Mouse (Mus musculus) hindbrain, postnatal 0 days (tissue): Measurements from ENCODE around the gene 2310030G06Rik. TPM values are rescaled to one million over a fixed set of nuclear protein-coding genes. Genes with fewer than 3 reads are reported as not detected.

ENCODE experiments used
- ATAC-seq: fragments of 200-750 bp; cut with Nextera tagmentation; 2 replicates; pipeline ENCODE4 v1.8.0; 2017; ENCODE audit warnings: mild to moderate bottlenecking, moderate TSS enrichment, moderate library complexity
- DNase-seq: peaks from one replicate; pipeline ENCODE4 v3.0.0-alpha.2; 2015; ENCODE audit warnings: low spot score
- H3K27ac ChIP-seq: fragments of 300-500 bp; sonication (generic); 2 replicates; pipeline ENCODE4 v1.5.1; 2014; ENCODE audit warnings: mild to moderate bottlenecking
- H3K27me3 ChIP-seq: fragments of 300-500 bp; sonication (generic); 2 replicates; pipeline ENCODE4 v1.6.1; 2014; ENCODE audit warnings: low read length, mixed read lengths; ENCODE audit not compliant: insufficient read depth
- H3K36me3 ChIP-seq: fragments of 300-500 bp; sonication (generic); 2 replicates; pipeline ENCODE4 v1.6.1; 2014; ENCODE audit warnings: low read length, mixed read lengths; ENCODE audit not compliant: insufficient read depth
- H3K4me1 ChIP-seq: fragments of 300-500 bp; sonication (generic); 2 replicates; pipeline ENCODE4 v1.6.1; 2014; ENCODE audit warnings: antibody characterized with exemption, low read length, mixed read lengths; ENCODE audit not compliant: insufficient read depth
- H3K4me2 ChIP-seq: fragments of 300-500 bp; sonication (generic); 2 replicates; pipeline ENCODE4 v1.6.1; 2014; ENCODE audit warnings: low read depth, mild to moderate bottlenecking, low read length, moderate library complexity, mixed read lengths
- H3K4me3 ChIP-seq: fragments of 300-500 bp; sonication (generic); 2 replicates; pipeline ENCODE4 v1.5.1; 2014; ENCODE audit warnings: low read length
- H3K9ac ChIP-seq: fragments of 300-500 bp; sonication (generic); replicated peaks from 2 replicates; pipeline ENCODE4 v1.6.1; 2014; ENCODE audit warnings: mild to moderate bottlenecking, low read length, moderate library complexity, mixed read lengths
- H3K9me3 ChIP-seq: fragments of 300-500 bp; sonication (generic); 2 replicates; pipeline ENCODE4 v1.6.1; 2016; ENCODE audit warnings: low read length, mixed read lengths
- CTCF ChIP-seq: IDR thresholded peaks from 2 replicates; pipeline ENCODE4 v1.5.1; 2016; ENCODE audit warnings: antibody characterized with exemption, control low read depth, low read depth
- WGBS: fragments of 180-500 bp; shearing (Covaris S2); extraction: QIAGEN DNeasy Blood & Tissue Kit; methylation state at CpG from one replicate; pipeline ENCODE4 v1.1.7; 2014; 5-methylcytosine and 5-hydroxymethylcytosine counted together
- polyA plus RNA-seq: library from polyadenylated mRNA; unstranded; fragments of >200 nt; fragmentation: Nextera tagmentation; extraction: Ambion mirVana; gene quantifications from 2 replicates; pipeline ENCODE4 v1.2.1, GENCODE M21; 2015
- total RNA-seq: library from RNA; depleted of rRNA; stranded (reverse); fragments of >200 nt; gene quantifications from 2 replicates; pipeline ENCODE4 v1.2.3, GENCODE M21; 2014

Gene 2310030G06Rik
- total and polyA plus RNA-seq, 2 experiments from 2014 or later: 2.4 to 2.7 TPM

GRCm38 (mm10) chr9:50774026-50774462 is 27.7 kb upstream of the 2310030G06Rik start:
- 71% methylated on average over 4 of the region's 4 CpGs for WGBS

GRCm38 (mm10) chr9:50770011-50770410 is 23.7 kb upstream of the 2310030G06Rik start:
- H3K4me1 ChIP-seq: peaks cover 12% of the 10 kb centered on the region; the same call in 1 of the 2 replicates
- no peak for TF ChIP-seq CTCF
- WGBS: 77% methylated on average over 2 of the region's 2 CpGs

More at GRCm38 (mm10) chr9:50774026-50774462, 27.7 kb upstream of the 2310030G06Rik start:
- peaks cover 7% of the 10 kb centered on the region; the same call in 1 of the 2 replicates for H3K4me1 ChIP-seq
- H3K27me3 ChIP-seq: no peaks in the 10 kb centered on the region
- peaks cover 9% of the 10 kb centered on the region; the same call in 1 of the 2 replicates for H3K36me3 ChIP-seq
- ATAC-seq: no peak
- peak overlapping the region; percentile 89 for H3K4me2 ChIP-seq
- no peak overlapping the region for H3K4me3 ChIP-seq
- no peak for DNase-seq
- H3K27ac ChIP-seq: peak overlapping the region; percentile 91; the same call in 1 of the 2 replicates
- 0 out of 2 replicates have a peak overlapping the region, but pooled peaks have one; percentile 2 for H3K9ac ChIP-seq
- H3K9me3 ChIP-seq: no peaks in the 10 kb centered on the region
- TF ChIP-seq CTCF: no peak

GRCm38 (mm10) chr9:50768107-50769002 is 22.0 kb upstream of the 2310030G06Rik start, which contains the start of gene Fdxacb1:
TSS of gene Fdxacb1 (plus strand) at chr9:50768236.
- peaks cover 5% of the 10 kb centered on the region; the same call in 1 of the 2 replicates for H3K36me3 ChIP-seq
- peaks cover 7% of the 10 kb centered on the region; the same call in 1 of the 2 replicates for H3K4me1 ChIP-seq
- DNase-seq (peak; percentile 99), ATAC-seq (peak; percentile 96)
- no peaks in the 10 kb centered on the region for H3K27me3 ChIP-seq
- WGBS: 4% methylated on average over 58 of the region's 59 CpGs
- peak; percentile 83 for TF ChIP-seq CTCF
- peak within 1 kb of the TSS; percentile 92 for H3K4me2 ChIP-seq
- peak within 1 kb of the TSS; percentile 59 for H3K9ac ChIP-seq
- no peaks in the 10 kb centered on the region for H3K9me3 ChIP-seq
- peak within 1 kb of the TSS; percentile 88 for H3K27ac ChIP-seq
- H3K4me3 ChIP-seq: peak within 1 kb of the TSS; percentile 51

More at GRCm38 (mm10) chr9:50770011-50770410, 23.7 kb upstream of the 2310030G06Rik start:
- no peak overlapping the region for H3K27ac ChIP-seq
- H3K36me3 ChIP-seq: peaks cover 5% of the 10 kb centered on the region; the same call in 1 of the 2 replicates
- no peak for ATAC-seq
- no peak overlapping the region for H3K4me2 ChIP-seq
- no peak for DNase-seq
- no peak overlapping the region for H3K9ac ChIP-seq
- no peaks in the 10 kb centered on the region for H3K27me3 ChIP-seq
- no peak overlapping the region for H3K4me3 ChIP-seq
- H3K9me3 ChIP-seq: no peaks in the 10 kb centered on the region

- Histone ChIP-seq H3K9me3 (no peaks in the 10 kb centered on the region), H3K4me1 (peaks cover 7% of the 10 kb centered on the region; the same call in 1 of the 2 replicates), H3K36me3 (peaks cover 5% of the 10 kb centered on the region; the same call in 1 of the 2 replicates), H3K27ac (peak overlapping the region; percentile 88), H3K9ac (peak overlapping the region; percentile 59), H3K4me3 (peak overlapping the region; percentile 51), H3K4me2 (peak overlapping the region; percentile 92), H3K27me3 (no peaks in the 10 kb centered on the region)
- ATAC-seq: peak; percentile 5; the same call in 1 of the 2 replicates
- WGBS: 5% methylated on average over 17 of the region's 17 CpGs
- TF ChIP-seq CTCF: no peak
- peak; percentile 5 for DNase-seq
Observed at GRCm38 (mm10) chr9:50767531-50768106, 21.3 kb upstream of the 2310030G06Rik start.

- H3K4me1 ChIP-seq: no peaks in the 10 kb centered on the region; the same call in 1 of the 2 replicates
- ATAC-seq (no peak), DNase-seq (peak; percentile 27)
- H3K27ac ChIP-seq: no peak overlapping the region
- TF ChIP-seq CTCF: peak; percentile 64
- 0 out of 2 replicates have a peak, but pooled peaks cover 4% of the 10 kb centered on the region for H3K36me3 ChIP-seq
- H3K27me3 ChIP-seq: no peaks in the 10 kb centered on the region
- no peak overlapping the region for H3K4me2 ChIP-seq
- H3K9me3 ChIP-seq: no peaks in the 10 kb centered on the region
- H3K9ac ChIP-seq: no peak overlapping the region
- H3K4me3 ChIP-seq: no peak overlapping the region
- 68% methylated on average over 1 of the region's 1 CpGs for WGBS
Observed at GRCm38 (mm10) chr9:50763331-50763730, 17.0 kb upstream of the 2310030G06Rik start.

GRCm38 (mm10) chr9:50761520-50762243 is 15.3 kb upstream of the 2310030G06Rik start:
- H3K4me1 ChIP-seq: no peaks in the 10 kb centered on the region
- no peak for TF ChIP-seq CTCF
- no peak overlapping the region for H3K27ac ChIP-seq
- no peaks in the 10 kb centered on the region for H3K9me3 ChIP-seq
- no peaks in the 10 kb centered on the region for H3K27me3 ChIP-seq
- 0 out of 2 replicates have a peak, but pooled peaks cover 4% of the 10 kb centered on the region for H3K36me3 ChIP-seq
- H3K4me2 ChIP-seq: no peak overlapping the region
- no peak overlapping the region for H3K4me3 ChIP-seq
- no peak for DNase-seq
- H3K9ac ChIP-seq: no peak overlapping the region
- WGBS: 66% methylated on average over 6 of the region's 6 CpGs
- no peak for ATAC-seq
